Mouse (Mus musculus): ENCODE measurements around the gene Paqr8. TPM values are rescaled to one million over a fixed set of nuclear protein-coding genes. Genes with fewer than 3 reads are reported as not detected.

Gene Paqr8
- 23.8 and 26.4 TPM in 2 replicates for polyA plus RNA-seq (2015; fragmentation: Nextera tagmentation; extraction: Ambion mirVana)

GRCm38 (mm10) chr1:20890404-20890921, at the start of gene Paqr8:
Gene Paqr8 (plus strand): TSS chr1:20890606.
- peak within 1 kb of the TSS; percentile 87 for H3K4me3 ChIP-seq (replicated peaks; ENCODE audit: low read length)

DNA sequence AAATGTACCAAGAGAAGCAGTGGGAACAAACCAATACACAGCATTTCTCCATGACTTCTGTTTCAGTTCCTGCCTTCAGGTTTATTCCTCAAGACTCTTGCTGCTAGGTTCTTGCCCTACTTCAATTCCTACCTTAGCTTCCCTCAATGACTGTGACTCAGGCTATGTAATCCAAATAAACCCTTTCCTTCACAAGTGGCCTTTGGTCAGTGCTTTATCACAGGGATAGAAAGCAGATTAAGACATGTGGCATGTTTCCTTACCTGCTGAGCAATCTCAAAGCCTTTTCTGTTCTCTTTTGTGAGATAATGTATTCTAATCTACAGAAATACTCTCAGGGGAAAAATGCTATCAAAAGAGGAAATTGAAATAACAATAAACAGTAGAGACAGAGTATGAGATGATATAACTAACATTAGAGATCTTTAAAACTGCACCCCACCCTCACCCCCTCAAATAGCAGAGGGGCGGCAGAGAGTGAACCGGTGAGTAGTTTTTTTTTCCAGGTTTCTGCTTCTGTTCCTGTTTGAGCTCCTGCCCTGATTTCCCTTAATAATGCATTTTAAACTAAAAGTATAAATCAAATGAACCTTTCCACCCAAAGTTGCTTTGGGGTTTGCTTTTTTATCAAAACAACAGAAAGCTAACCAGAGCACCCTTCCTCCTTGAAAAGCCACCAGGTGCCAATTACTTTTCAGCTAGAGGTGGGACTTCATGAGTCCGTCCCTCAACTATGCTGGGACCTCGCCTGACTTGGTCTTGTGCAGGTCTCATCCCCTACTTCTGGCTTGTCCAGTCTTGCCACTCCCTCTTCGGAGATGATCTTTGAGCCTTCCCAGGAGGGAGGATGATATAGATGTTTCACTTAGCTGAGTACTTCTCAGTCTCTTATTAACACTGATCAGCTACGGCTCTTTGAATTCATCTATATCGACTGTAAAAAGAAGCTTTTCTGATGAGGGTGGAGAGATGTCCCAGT, 33.2 kb upstream of the Paqr8 start:
- H3K36me3 ChIP-seq (ENCODE audit: control insufficient read depth, insufficient read depth), result no peaks in the 10 kb centered on the region
- H3K9me3 ChIP-seq (ENCODE audit: control insufficient read depth, low read length), result 0 out of 2 replicates have a peak, but pooled peaks cover 4% of the 10 kb centered on the region
- H3K4me2 ChIP-seq (ENCODE audit: low read length), result no peak overlapping the region
- H3K4me1 ChIP-seq (replicated peaks; ENCODE audit: control insufficient read depth, insufficient read depth, low read length), result no peaks in the 10 kb centered on the region
- H3K27ac ChIP-seq (ENCODE audit: low read length), result no peak overlapping the region
- H3K4me3 ChIP-seq (replicated peaks; ENCODE audit: low read length), result no peak overlapping the region
- H3K27me3 ChIP-seq (replicated peaks; ENCODE audit: control insufficient read depth, insufficient read depth, low read length), result no peaks in the 10 kb centered on the region
- ATAC-seq, result no peak
- 91% methylated on average over 7 of the region's 7 CpGs for WGBS
- H3K9ac ChIP-seq (replicated peaks; ENCODE audit: low read depth, low read length), result no peak overlapping the region

More at GRCm38 (mm10) chr1:20890404-20890921, at the start of gene Paqr8:
- Histone ChIP-seq H3K9me3 (ENCODE audit: control insufficient read depth, low read length) (no peaks in the 10 kb centered on the region), H3K4me1 (replicated peaks; ENCODE audit: control insufficient read depth, insufficient read depth, low read length) (peaks cover 23% of the 10 kb centered on the region), H3K27me3 (replicated peaks; ENCODE audit: control insufficient read depth, insufficient read depth, low read length) (no peaks in the 10 kb centered on the region), H3K36me3 (ENCODE audit: control insufficient read depth, insufficient read depth) (no peaks in the 10 kb centered on the region), H3K27ac (ENCODE audit: low read length) (peak within 1 kb of the TSS; percentile 88), H3K4me2 (ENCODE audit: low read length) (peak within 1 kb of the TSS; percentile 63), H3K9ac (replicated peaks; ENCODE audit: low read depth, low read length) (peak within 1 kb of the TSS; percentile 80)
- peak; percentile 97 for ATAC-seq
- under 1% methylated on average over 35 of the region's 37 CpGs for WGBS

DNA sequence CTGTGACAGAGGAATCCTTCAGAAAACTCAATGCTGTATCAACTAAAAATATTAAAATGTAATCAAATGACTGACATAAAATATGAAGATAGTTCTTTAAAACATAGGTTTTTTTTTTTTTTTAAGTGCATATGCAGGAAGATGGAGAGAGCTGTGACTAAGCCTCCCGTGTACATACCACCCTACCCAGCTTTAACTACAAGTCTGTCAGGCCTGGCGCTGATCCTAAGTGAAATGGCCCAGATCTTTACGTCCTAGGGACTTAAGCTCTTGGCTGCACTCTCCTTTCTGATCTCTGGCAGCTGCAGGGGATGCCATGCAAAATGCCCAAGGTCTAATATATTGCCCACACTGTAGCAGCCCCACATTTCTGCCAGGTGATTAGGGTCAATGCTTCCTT, 29.6 kb upstream of the Paqr8 start:
- H3K4me2 ChIP-seq (ENCODE audit: low read length), result no peak overlapping the region
- H3K4me3 ChIP-seq (replicated peaks; ENCODE audit: low read length), result no peak overlapping the region
- no peak for ATAC-seq
- H3K27me3 ChIP-seq (replicated peaks; ENCODE audit: control insufficient read depth, insufficient read depth, low read length), result no peaks in the 10 kb centered on the region
- no peak overlapping the region for H3K27ac ChIP-seq (ENCODE audit: low read length)
- no peaks in the 10 kb centered on the region for H3K4me1 ChIP-seq (replicated peaks; ENCODE audit: control insufficient read depth, insufficient read depth, low read length)
- H3K36me3 ChIP-seq (ENCODE audit: control insufficient read depth, insufficient read depth), result no peaks in the 10 kb centered on the region
- WGBS, result 61% methylated on average over 3 of the region's 3 CpGs
- no peak overlapping the region for H3K9ac ChIP-seq (replicated peaks; ENCODE audit: low read depth, low read length)
- H3K9me3 ChIP-seq (ENCODE audit: control insufficient read depth, low read length), result no peaks in the 10 kb centered on the region

- Histone ChIP-seq H3K36me3 (ENCODE audit: control insufficient read depth, insufficient read depth) (no peaks in the 10 kb centered on the region), H3K27ac (ENCODE audit: low read length) (no peak overlapping the region), H3K9ac (replicated peaks; ENCODE audit: low read depth, low read length) (no peak overlapping the region), H3K27me3 (replicated peaks; ENCODE audit: control insufficient read depth, insufficient read depth, low read length) (no peaks in the 10 kb centered on the region), H3K4me3 (replicated peaks; ENCODE audit: low read length) (no peak overlapping the region), H3K9me3 (ENCODE audit: control insufficient read depth, low read length) (no peaks in the 10 kb centered on the region), H3K4me1 (replicated peaks; ENCODE audit: control insufficient read depth, insufficient read depth, low read length) (no peaks in the 10 kb centered on the region), H3K4me2 (ENCODE audit: low read length) (no peak overlapping the region)
- no peak for ATAC-seq
- WGBS, result 94% methylated on average over 3 of the region's 3 CpGs
Observed at GRCm38 (mm10) chr1:20861865-20862264, 28.5 kb upstream of the Paqr8 start.

DNA sequence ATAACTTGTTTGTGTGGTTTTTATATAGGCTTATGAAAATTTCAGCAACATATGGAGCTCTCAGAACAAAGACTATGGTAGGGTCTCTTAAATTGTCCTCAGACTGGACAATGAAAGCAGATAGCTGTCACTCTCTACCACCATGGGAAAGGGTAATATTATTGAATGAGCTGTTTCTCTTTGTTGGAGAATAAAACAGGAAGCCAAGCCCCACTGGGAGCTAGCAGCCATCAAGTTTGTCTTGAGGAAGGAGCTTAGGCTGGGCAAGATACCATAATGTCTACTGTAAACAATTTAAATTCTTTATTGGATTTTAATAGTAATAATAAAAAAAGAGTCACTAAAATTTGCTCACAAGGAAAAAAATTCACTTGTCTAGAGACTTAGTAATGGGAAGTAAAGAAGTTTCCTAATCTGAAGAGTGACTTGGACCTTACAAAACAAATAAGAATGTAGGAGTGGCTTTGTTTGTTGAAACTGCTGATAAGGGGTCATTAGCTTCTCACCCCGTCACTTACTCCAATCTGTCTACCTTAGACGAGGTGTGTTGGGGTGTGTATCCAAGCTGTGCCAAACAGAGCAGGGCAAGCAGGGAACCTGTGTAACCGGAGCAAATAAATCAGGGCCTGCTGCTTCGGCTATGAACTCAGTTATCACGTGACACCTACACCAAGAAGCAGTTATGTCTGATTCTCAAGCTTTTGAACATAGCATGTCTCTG, 26.8 kb upstream of the Paqr8 start:
- Histone ChIP-seq H3K4me2 (ENCODE audit: low read length) (no peak overlapping the region), H3K9ac (replicated peaks; ENCODE audit: low read depth, low read length) (no peak overlapping the region), H3K27me3 (replicated peaks; ENCODE audit: control insufficient read depth, insufficient read depth, low read length) (no peaks in the 10 kb centered on the region), H3K4me3 (replicated peaks; ENCODE audit: low read length) (no peak overlapping the region), H3K9me3 (ENCODE audit: control insufficient read depth, low read length) (no peaks in the 10 kb centered on the region), H3K4me1 (replicated peaks; ENCODE audit: control insufficient read depth, insufficient read depth, low read length) (peaks cover 6% of the 10 kb centered on the region), H3K27ac (ENCODE audit: low read length) (no peak overlapping the region), H3K36me3 (ENCODE audit: control insufficient read depth, insufficient read depth) (no peaks in the 10 kb centered on the region)
- ATAC-seq, result no peak
- WGBS, result 80% methylated on average over 5 of the region's 5 CpGs

DNA sequence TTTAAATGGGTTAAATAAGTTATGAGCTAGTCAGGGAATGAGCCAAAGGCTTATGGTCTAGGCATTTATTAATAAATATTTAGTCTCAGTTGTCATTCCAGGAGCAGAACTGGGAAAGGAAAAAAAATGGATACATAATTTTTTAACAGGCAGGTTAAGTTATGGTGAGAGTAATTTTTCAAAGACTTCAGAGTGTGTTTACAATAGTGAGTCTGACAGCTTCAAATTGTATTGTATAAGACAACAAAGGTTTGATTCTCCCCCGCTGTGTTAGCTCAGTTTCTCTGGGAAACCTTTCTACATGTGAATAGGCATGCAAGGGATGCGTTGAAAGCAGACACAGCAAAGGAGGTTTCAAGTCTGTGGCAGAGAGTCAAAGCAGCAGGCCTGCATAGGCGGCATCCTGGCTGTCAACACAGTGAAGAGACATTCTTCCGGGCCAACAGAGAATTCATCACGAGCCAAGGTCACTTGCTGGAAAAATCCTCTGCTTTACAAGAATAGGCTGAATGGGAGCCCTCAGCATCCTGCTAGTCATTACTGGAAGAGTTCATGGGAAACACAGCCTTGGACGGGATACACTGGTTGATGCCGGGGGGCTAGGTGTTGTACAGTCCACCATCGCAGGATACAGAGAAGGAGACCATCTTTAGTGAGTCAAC, 23.0 kb upstream of the Paqr8 start:
- Histone ChIP-seq H3K27me3 (replicated peaks; ENCODE audit: control insufficient read depth, insufficient read depth, low read length) (no peaks in the 10 kb centered on the region), H3K9ac (replicated peaks; ENCODE audit: low read depth, low read length) (no peak overlapping the region)

DNA sequence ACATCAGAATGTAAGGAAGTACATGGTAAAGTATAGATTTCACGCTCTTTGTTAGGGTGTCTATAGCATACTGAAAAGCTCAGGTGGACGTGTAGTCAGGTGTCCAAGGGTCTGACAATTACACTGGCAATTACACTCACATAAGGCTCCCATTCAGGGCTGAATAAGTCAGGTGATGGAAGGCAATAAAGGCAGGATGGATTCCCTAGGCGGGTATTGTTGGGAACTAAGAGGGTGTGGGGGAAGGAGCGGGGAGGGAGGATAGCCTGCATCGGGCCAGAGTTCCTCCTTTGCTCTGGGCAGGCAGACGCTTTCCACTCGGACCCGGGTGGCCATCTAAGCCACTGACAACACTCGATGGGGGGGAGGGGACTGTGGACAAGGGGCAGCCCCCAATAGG, 22.4 kb upstream of the Paqr8 start:
- Histone ChIP-seq H3K27ac (ENCODE audit: low read length) (no peak overlapping the region), H3K4me2 (ENCODE audit: low read length) (no peak overlapping the region), H3K27me3 (replicated peaks; ENCODE audit: control insufficient read depth, insufficient read depth, low read length) (no peaks in the 10 kb centered on the region), H3K9ac (replicated peaks; ENCODE audit: low read depth, low read length) (no peak overlapping the region), H3K9me3 (ENCODE audit: control insufficient read depth, low read length) (no peaks in the 10 kb centered on the region), H3K4me1 (replicated peaks; ENCODE audit: control insufficient read depth, insufficient read depth, low read length) (peaks cover 6% of the 10 kb centered on the region), H3K36me3 (ENCODE audit: control insufficient read depth, insufficient read depth) (no peaks in the 10 kb centered on the region), H3K4me3 (replicated peaks; ENCODE audit: low read length) (no peak overlapping the region)
- 18% methylated on average over 9 of the region's 9 CpGs for WGBS
- ATAC-seq, result peak; percentile 24

More for the DNA sequence above, 23.0 kb upstream of the Paqr8 start:
- ATAC-seq, result peak; percentile 81
- H3K4me2 ChIP-seq (ENCODE audit: low read length), result no peak overlapping the region
- H3K9me3 ChIP-seq (ENCODE audit: control insufficient read depth, low read length), result no peaks in the 10 kb centered on the region
- WGBS, result 11% methylated on average over 8 of the region's 8 CpGs
- no peak overlapping the region for H3K4me3 ChIP-seq (replicated peaks; ENCODE audit: low read length)
- no peaks in the 10 kb centered on the region for H3K36me3 ChIP-seq (ENCODE audit: control insufficient read depth, insufficient read depth)
- H3K4me1 ChIP-seq (replicated peaks; ENCODE audit: control insufficient read depth, insufficient read depth, low read length), result peaks cover 6% of the 10 kb centered on the region
- H3K27ac ChIP-seq (ENCODE audit: low read length), result 0 out of 2 replicates have a peak overlapping the region, but pooled peaks have one; percentile 21

DNA sequence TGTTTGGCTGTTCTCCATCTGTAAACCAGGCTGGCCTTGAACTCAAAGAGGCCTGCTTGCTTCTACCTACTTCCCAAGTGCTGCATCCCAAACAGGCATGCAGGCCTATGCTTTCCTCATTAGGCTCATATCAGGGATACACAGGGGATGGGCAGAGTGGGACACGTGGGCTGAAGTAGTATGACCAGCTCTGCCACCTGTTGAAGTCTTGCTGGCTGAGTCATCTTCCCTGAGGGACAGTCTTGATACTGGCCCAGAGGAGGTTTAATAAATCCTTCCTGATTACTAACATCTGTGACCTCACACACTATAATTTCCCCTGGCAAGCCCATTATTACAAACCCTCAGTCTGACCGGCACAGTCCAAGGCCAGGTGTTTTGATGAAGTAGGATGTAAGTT, 19.5 kb upstream of the Paqr8 start:
- 88% methylated on average over 2 of the region's 2 CpGs for WGBS
- ATAC-seq, result no peak
- Histone ChIP-seq H3K4me3 (replicated peaks; ENCODE audit: low read length) (no peak overlapping the region), H3K36me3 (ENCODE audit: control insufficient read depth, insufficient read depth) (no peaks in the 10 kb centered on the region), H3K27me3 (replicated peaks; ENCODE audit: control insufficient read depth, insufficient read depth, low read length) (no peaks in the 10 kb centered on the region), H3K4me2 (ENCODE audit: low read length) (no peak overlapping the region), H3K27ac (ENCODE audit: low read length) (no peak overlapping the region), H3K9me3 (ENCODE audit: control insufficient read depth, low read length) (no peaks in the 10 kb centered on the region), H3K9ac (replicated peaks; ENCODE audit: low read depth, low read length) (no peak overlapping the region), H3K4me1 (replicated peaks; ENCODE audit: control insufficient read depth, insufficient read depth, low read length) (peaks cover 6% of the 10 kb centered on the region)

DNA sequence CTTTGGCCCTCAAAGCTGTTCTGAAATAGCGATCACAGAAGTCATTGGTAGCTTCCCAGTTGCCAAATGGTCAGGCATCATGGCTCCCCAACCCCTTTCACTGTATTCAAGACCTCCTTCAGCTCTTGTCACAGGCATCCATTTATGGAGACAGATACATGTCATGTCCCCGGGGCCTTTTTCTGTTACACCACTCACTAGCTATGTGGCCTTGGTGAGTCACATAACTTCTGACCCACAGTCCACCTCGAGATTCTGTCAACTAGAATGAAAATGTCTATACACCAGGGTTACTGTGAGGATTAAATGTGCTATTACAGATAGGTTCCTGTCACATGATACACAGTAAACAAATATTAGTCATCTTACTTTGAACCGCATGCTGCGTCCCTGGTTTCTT, 17.9 kb upstream of the Paqr8 start:
- no peak for ATAC-seq

More for the DNA sequence above, 17.9 kb upstream of the Paqr8 start:
- Histone ChIP-seq H3K4me2 (ENCODE audit: low read length) (no peak overlapping the region), H3K27me3 (replicated peaks; ENCODE audit: control insufficient read depth, insufficient read depth, low read length) (no peaks in the 10 kb centered on the region), H3K9me3 (ENCODE audit: control insufficient read depth, low read length) (no peaks in the 10 kb centered on the region), H3K27ac (ENCODE audit: low read length) (no peak overlapping the region), H3K9ac (replicated peaks; ENCODE audit: low read depth, low read length) (no peak overlapping the region), H3K36me3 (ENCODE audit: control insufficient read depth, insufficient read depth) (no peaks in the 10 kb centered on the region), H3K4me3 (replicated peaks; ENCODE audit: low read length) (no peak overlapping the region), H3K4me1 (replicated peaks; ENCODE audit: control insufficient read depth, insufficient read depth, low read length) (peaks cover 5% of the 10 kb centered on the region)
- 93% methylated on average over 5 of the region's 5 CpGs for WGBS
